ENCODE assay signal across 8 mouse cellular contexts in genomic region chr7:100931926-100932480, GRCm38 (mm10). TPM values are rescaled to one million over a fixed set of nuclear protein-coding genes. Genes with fewer than 3 reads are reported as not detected.
DNase-seq lines count a peak whose midpoint lies in the region; ATAC-seq and TF ChIP-seq lines count a peak whose summit lies in the region.

TSS of gene Arhgef17 (minus strand) at chr7:100932107.

- peaks cover 53% of the 10 kb centered on the region for H3K4me1 ChIP-seq in forebrain, embryonic 15.5 days
- H3K4me1 ChIP-seq in limb, embryonic 10.5 days: peaks cover 54% of the 10 kb centered on the region
- H3K4me1 ChIP-seq in midbrain, postnatal 0 days (ENCODE audit: insufficient read depth, low read length): 0 out of 2 replicates have a peak, but pooled peaks cover 4% of the 10 kb centered on the region

- H3K27me3 ChIP-seq in forebrain, embryonic 15.5 days: peaks cover 5% of the 10 kb centered on the region; the same call in 1 of the 2 replicates
- H3K27me3 ChIP-seq in limb, embryonic 10.5 days (ENCODE audit: low read depth, poor library complexity, severe bottlenecking): no peaks in the 10 kb centered on the region
- peaks cover 31% of the 10 kb centered on the region for H3K27me3 ChIP-seq in midbrain, postnatal 0 days (ENCODE audit: insufficient read depth, low read length)

- no peak for DNase-seq in frontal cortex, postnatal 10 days (ENCODE audit: low spot score in 2 of 2)
- DNase-seq in adrenal gland, adult 2 months: no peak
- DNase-seq in heart, postnatal 4 days: peak; percentile 75
- peak; percentile 94 for DNase-seq in limb, embryonic 10.5 days (ENCODE audit: low spot score)
- DNase-seq in midbrain, postnatal 0 days (ENCODE audit: low spot score): peak; percentile 59
- DNase-seq in cerebellum, adult 11 months: no peak

- ATAC-seq in frontal cortex, adult (ENCODE audit: low TSS enrichment): peak; percentile 11; the same call in 1 of the 2 replicates
- peak; percentile 79 for ATAC-seq in forebrain, embryonic 15.5 days (replicated peaks)
- ATAC-seq in midbrain, postnatal 0 days (ENCODE audit: low FRiP score): peak; percentile 55

- no peaks in the 10 kb centered on the region for H3K36me3 ChIP-seq in forebrain, embryonic 15.5 days
- peaks cover 20% of the 10 kb centered on the region for H3K36me3 ChIP-seq in limb, embryonic 10.5 days
- no peaks in the 10 kb centered on the region for H3K36me3 ChIP-seq in midbrain, postnatal 0 days (ENCODE audit: insufficient read depth, low read length)

- H3K9ac ChIP-seq in forebrain, embryonic 15.5 days (replicated peaks): peak within 1 kb of the TSS; percentile 50
- H3K9ac ChIP-seq in midbrain, postnatal 0 days (replicated peaks; ENCODE audit: low read length, poor library complexity, severe bottlenecking): peak within 1 kb of the TSS; percentile 50

- WGBS in forebrain, embryonic 15.5 days: 1% methylated on average over 34 of the region's 35 CpGs
- WGBS in limb, embryonic 10.5 days: under 1% methylated on average over 35 of the region's 35 CpGs
- WGBS in midbrain, postnatal 0 days: 1% methylated on average over 34 of the region's 35 CpGs

- no peaks in the 10 kb centered on the region for H3K9me3 ChIP-seq in forebrain, embryonic 15.5 days
- no peaks in the 10 kb centered on the region for H3K9me3 ChIP-seq in limb, embryonic 10.5 days (replicated peaks)
- H3K9me3 ChIP-seq in midbrain, postnatal 0 days (ENCODE audit: low read length): no peaks in the 10 kb centered on the region

- peak within 1 kb of the TSS; percentile 89 for H3K4me2 ChIP-seq in forebrain, embryonic 15.5 days (replicated peaks)
- peak within 1 kb of the TSS; percentile 81 for H3K4me2 ChIP-seq in midbrain, postnatal 0 days (ENCODE audit: low read depth, low read length, poor library complexity, severe bottlenecking)

- H3K4me3 ChIP-seq in forebrain, embryonic 15.5 days: peak within 1 kb of the TSS; percentile 55
- H3K4me3 ChIP-seq in limb, embryonic 10.5 days: peak within 1 kb of the TSS; percentile 85
- H3K4me3 ChIP-seq in midbrain, postnatal 0 days (ENCODE audit: low read depth, low read length): peak within 1 kb of the TSS; percentile 46

- peak within 1 kb of the TSS; percentile 81 for H3K27ac ChIP-seq in forebrain, embryonic 15.5 days (replicated peaks)
- peak within 1 kb of the TSS; percentile 97 for H3K27ac ChIP-seq in limb, embryonic 10.5 days
- H3K27ac ChIP-seq in midbrain, postnatal 0 days (ENCODE audit: low read depth, low read length): peak within 1 kb of the TSS; percentile 43

- no peak for TF ChIP-seq CTCF in midbrain, postnatal 0 days (IDR thresholded peaks at IDR 0.05)

RNA-seq across cellular contexts. Expression of gene Arhgef17, which starts in this region (rescaled TPM):
- 10 to 100 TPM; 76.4 to 81.7 TPM for total RNA-seq in adrenal gland, adult 2 months (2021)
- polyA plus RNA-seq in adrenal gland, adult 2 months (2012; rRNA removed): 99.6 and 118 TPM in 2 replicates
- polyA plus RNA-seq in forebrain, embryonic 15.5 days (2015; fragmentation: Nextera tagmentation; extraction: Ambion mirVana): 7.3 and 7.6 TPM in 2 replicates
- 10 to 100 TPM; 37.0 to 38.4 TPM for total RNA-seq in heart, postnatal 4 days (2021)
- polyA plus RNA-seq in limb, embryonic 10.5 days (2016; fragmentation: Nextera tagmentation; extraction: Ambion mirVana): 9.6 and 11.0 TPM in 2 replicates
- 77.6 and 89.1 TPM in 2 replicates for total RNA-seq in midbrain, postnatal 0 days (2014; rRNA removed)
- polyA plus RNA-seq in midbrain, postnatal 0 days (2015; fragmentation: Nextera tagmentation; extraction: Ambion mirVana): 16.3 and 16.7 TPM in 2 replicates

Comparison
In these comparisons a context has a peak if more than half of its experiments do, and no peak if none do; other contexts are left out.
1. ATAC-seq: peak in every context shown above with its lines; median percentile 79 in forebrain, embryonic 15.5 days; 55 in midbrain, postnatal 0 days; 11 in frontal cortex, adult.
2. DNase-seq: peak in heart, postnatal 4 days (single experiment), limb, embryonic 10.5 days (single experiment) and midbrain, postnatal 0 days (single experiment); none in frontal cortex, postnatal 10 days (0 of 2), adrenal gland, adult 2 months (single experiment) and cerebellum, adult 11 months (single experiment).
3. H3K27ac ChIP-seq: peak in every context shown above with its lines; median percentile 97 in limb, embryonic 10.5 days; 81 in forebrain, embryonic 15.5 days; 43 in midbrain, postnatal 0 days.
4. Peak in every context shown above with its lines, with median percentiles within 50 percentile points of each other: H3K4me3 ChIP-seq.